Mouse (Mus musculus) adrenal gland (tissue): ENCODE measurements around the gene Olfr1183.
"Not testable (repeated sequence)": the region's sequence is repeated elsewhere in the genome, so short reads cannot be mapped to it uniquely, and the experiment has no call there.

Experiments used
- intact Hi-C: fragments of 180-260 bp; cut with DNase I; formaldehyde crosslinking; loops from one replicate; pipeline ENCODE4 v1.15.1; 2025
- long read RNA-seq, 2 experiments: library from polyadenylated mRNA; unstranded; transcript quantifications; one replicate each; pipeline ENCODE4 v2.0.0; 2020; ENCODE audit warnings: borderline replicate concordance in 1 of 2; ENCODE audit not compliant: insufficient replicate concordance in 1 of 2

Gene Olfr1183
- long read RNA-seq, experiment 1 = 0 reads
- long read RNA-seq, experiment 2 = 0 reads

- intact Hi-C loops = not testable (repeated sequence)
Observed at GRCm38 (mm10) chr2:88454567-88454966, at the start of gene Olfr1183. Olfr1183 (plus strand) TSS chr2:88454867.

DNA sequence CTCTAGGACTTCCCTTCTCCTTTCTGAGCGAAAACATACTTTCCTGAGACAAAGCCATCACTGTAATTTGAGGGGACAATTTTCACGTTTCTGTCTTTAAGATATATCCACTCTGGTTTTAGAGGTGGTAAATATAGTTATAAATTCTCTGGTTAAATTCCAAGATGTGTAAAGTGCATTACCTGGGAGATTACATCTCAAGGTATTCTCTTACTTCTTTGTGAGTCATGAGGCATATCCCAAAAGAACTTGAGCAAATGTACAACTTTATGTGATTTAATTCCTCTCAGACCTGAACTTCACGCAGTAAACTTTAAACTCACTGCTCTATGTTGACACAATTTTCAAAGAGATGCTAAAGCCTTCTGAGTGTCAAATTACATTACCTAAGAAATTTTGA lies 48.3 kb upstream of the Olfr1183 start, which contains the start of gene Olfr1179:
Gene Olfr1179, minus strand, starts transcription at position 101 of the 400 bp plus-strand sequence.
- intact Hi-C loops = no loop called here

DNA sequence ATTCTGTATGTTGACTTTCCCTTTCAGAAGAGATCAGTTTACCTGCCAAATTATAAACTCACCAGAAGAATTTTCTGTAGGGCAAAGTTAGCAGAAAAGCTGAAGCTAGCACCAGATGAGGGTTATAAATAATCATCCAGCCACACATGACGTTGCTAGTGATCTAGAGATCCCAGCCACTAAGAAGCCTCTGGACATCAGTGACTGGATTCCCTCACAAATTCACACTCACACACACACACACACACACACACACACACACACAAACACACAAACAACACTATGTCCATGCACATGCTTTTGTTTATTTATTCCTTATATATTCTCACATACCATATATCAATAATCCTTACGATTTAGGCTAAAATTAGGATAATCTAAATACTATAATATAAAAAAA lies 35.6 kb upstream of the Olfr1183 start, which contains the start of gene Olfr1180:
Gene Olfr1180, minus strand, starts transcription at position 101 of the 400 bp plus-strand sequence.
- intact Hi-C loops = no loop called here

- intact Hi-C loops = no loop called here
Observed at GRCm38 (mm10) chr2:88426071-88426470, 28.6 kb upstream of the Olfr1183 start, which contains the start of gene Olfr1181. Olfr1181 (minus strand) TSS chr2:88426171.

DNA sequence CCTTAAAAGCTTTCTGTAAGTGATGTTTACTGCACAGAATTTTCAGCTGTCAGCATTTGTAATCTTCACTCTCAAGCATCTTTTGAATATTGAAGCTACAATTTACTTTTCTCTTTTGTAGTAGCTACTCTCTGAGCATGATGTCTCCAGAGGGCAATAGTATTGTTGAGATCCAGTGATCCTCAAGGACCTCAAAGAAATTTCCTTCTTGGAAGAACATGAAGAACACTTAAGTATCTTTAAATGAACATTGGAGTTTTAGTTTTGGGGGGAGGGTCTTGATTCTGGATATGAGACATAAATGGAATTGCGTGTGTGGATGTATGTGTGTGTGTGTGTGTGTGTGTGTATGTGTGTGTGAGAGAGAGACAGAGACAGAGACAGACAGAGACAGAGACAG lies 5.6 kb upstream of the Olfr1183 start, which contains the start of gene Gm13757:
Gene Gm13757, minus strand, starts transcription at position 101 of the 400 bp plus-strand sequence.
- intact Hi-C loops = no loop called here

- intact Hi-C loops = no loop called here
Observed at GRCm38 (mm10) chr2:88483298-88483697, 28.6 kb downstream of the Olfr1183 start, which contains the start of gene Olfr1184. Olfr1184 (plus strand) TSS chr2:88483598.

DNA sequence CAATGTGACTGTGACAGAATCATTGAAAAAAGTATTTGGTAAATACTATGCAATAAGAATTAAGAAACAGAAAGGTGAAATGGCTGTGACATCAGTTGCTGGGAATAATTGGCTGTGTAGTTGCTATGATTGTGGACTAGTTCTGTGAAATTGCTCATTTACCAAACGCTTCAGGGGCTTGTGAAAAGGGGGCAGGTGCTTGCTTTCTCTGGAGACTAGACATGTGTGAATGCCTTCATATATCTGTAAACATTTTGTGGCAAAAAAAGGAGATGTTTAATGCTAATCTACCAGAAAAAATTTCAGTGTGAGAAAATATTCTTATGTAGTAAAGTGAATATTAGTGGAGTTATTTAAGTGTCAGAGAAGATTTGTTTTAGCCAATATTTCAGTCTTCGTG lies 38.4 kb downstream of the Olfr1183 start, which contains the start of gene Olfr1185-ps1:
Gene Olfr1185-ps1, plus strand, starts transcription at position 301 of the 400 bp plus-strand sequence.
- intact Hi-C loops = no loop called here

GRCm38 (mm10) chr2:88518251-88518650 lies 63.6 kb downstream of the Olfr1183 start, which contains the start of gene Olfr1186:
Olfr1186 (plus strand) TSS chr2:88518551.
- intact Hi-C loops = no loop called here
